Mouse (Mus musculus) intestine, postnatal 0 days (tissue): ENCODE measurements around the gene Tmem165. TPM values are rescaled to one million over a fixed set of nuclear protein-coding genes. Genes with fewer than 3 reads are reported as not detected.

Source experiments
- ATAC-seq: fragments of 200-750 bp; cut with Nextera tagmentation; 2 replicates; pipeline ENCODE4 v1.8.0; 2017; ENCODE audit warnings: mild to moderate bottlenecking, moderate TSS enrichment, moderate library complexity
- H3K27ac ChIP-seq: fragments of 300-500 bp; sonication (generic); 2 replicates; pipeline ENCODE4 v1.5.1; 2014; ENCODE audit warnings: mild to moderate bottlenecking, low read depth, low read length, moderate library complexity
- H3K27me3 ChIP-seq: fragments of 300-500 bp; sonication (generic); replicated peaks from 2 replicates; pipeline ENCODE4 v1.6.1; 2014; ENCODE audit warnings: low read length, mixed read lengths; ENCODE audit not compliant: control insufficient read depth, insufficient read depth
- H3K36me3 ChIP-seq: fragments of 300-500 bp; sonication (generic); 2 replicates; pipeline ENCODE4 v1.6.1; 2014; ENCODE audit warnings: mild to moderate bottlenecking, moderate library complexity; ENCODE audit not compliant: control insufficient read depth, insufficient read depth
- H3K4me1 ChIP-seq: fragments of 300-500 bp; sonication (generic); replicated peaks from 2 replicates; pipeline ENCODE4 v1.6.1; 2014; ENCODE audit warnings: antibody characterized with exemption, low read length, mixed read lengths; ENCODE audit not compliant: control insufficient read depth, insufficient read depth
- H3K4me2 ChIP-seq: fragments of 300-500 bp; sonication (generic); replicated peaks from 2 replicates; pipeline ENCODE4 v1.6.1; 2014; ENCODE audit warnings: low read depth, mild to moderate bottlenecking, moderate library complexity
- H3K4me3 ChIP-seq: fragments of 300-500 bp; sonication (generic); 2 replicates; pipeline ENCODE4 v1.5.1; 2014; ENCODE audit warnings: low read depth, low read length
- H3K9ac ChIP-seq: fragments of 300-500 bp; sonication (generic); 2 replicates; pipeline ENCODE4 v1.6.1; 2014; ENCODE audit warnings: mild to moderate bottlenecking, low read depth, low read length
- H3K9me3 ChIP-seq: fragments of 300-500 bp; sonication (generic); 2 replicates; pipeline ENCODE4 v1.6.1; 2016; ENCODE audit warnings: mixed run types; ENCODE audit not compliant: control insufficient read depth
- CTCF ChIP-seq: sonication (generic); IDR thresholded peaks from 2 replicates; pipeline ENCODE4 v1.5.1; 2016; ENCODE audit warnings: low read depth, mild to moderate bottlenecking, control low read depth, antibody characterized with exemption, moderate library complexity
- WGBS: fragments of 180-500 bp; shearing (Covaris S2); extraction: QIAGEN DNeasy Blood & Tissue Kit; methylation state at CpG from one replicate; pipeline ENCODE4 v1.1.7; 2014; 5-methylcytosine and 5-hydroxymethylcytosine counted together
- polyA plus RNA-seq: library from polyadenylated mRNA; unstranded; fragments of >200 nt; fragmentation: Nextera tagmentation; extraction: Ambion mirVana; gene quantifications from 2 replicates; pipeline ENCODE4 v1.2.1, GENCODE M21; 2015

Gene Tmem165
- polyA plus RNA-seq, 1 experiment from 2014 or later, result 75.9 TPM

DNA sequence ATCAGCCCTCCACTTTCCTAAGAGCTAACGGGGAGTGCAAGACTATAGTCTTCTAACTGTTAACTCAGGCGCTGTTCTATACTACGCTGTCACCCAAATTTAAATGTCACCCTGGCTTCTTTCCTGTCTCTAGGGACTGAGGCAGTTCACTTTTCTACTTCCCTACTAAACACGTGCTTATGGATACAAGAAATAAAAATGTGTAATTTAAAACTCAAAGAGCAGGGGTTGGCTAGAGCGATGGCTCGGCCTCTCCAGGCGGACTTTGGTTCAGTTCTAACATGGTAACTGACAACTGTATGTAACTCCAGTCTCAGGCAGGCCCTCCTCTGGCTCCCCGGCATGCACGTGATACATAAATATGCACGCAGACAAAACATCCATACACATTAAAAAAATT, 60.8 kb downstream of the Tmem165 start:
- no peaks in the 10 kb centered on the region for H3K9me3 ChIP-seq
- no peak overlapping the region for H3K4me3 ChIP-seq
- ATAC-seq, result no peak
- no peak overlapping the region for H3K9ac ChIP-seq
- TF ChIP-seq CTCF, result no peak
- H3K27me3 ChIP-seq, result no peaks in the 10 kb centered on the region
- H3K4me1 ChIP-seq, result no peaks in the 10 kb centered on the region
- H3K36me3 ChIP-seq, result peaks cover 49% of the 10 kb centered on the region
- H3K4me2 ChIP-seq, result no peak overlapping the region
- WGBS, result 93% methylated on average over 10 of the region's 10 CpGs
- no peak overlapping the region for H3K27ac ChIP-seq

DNA sequence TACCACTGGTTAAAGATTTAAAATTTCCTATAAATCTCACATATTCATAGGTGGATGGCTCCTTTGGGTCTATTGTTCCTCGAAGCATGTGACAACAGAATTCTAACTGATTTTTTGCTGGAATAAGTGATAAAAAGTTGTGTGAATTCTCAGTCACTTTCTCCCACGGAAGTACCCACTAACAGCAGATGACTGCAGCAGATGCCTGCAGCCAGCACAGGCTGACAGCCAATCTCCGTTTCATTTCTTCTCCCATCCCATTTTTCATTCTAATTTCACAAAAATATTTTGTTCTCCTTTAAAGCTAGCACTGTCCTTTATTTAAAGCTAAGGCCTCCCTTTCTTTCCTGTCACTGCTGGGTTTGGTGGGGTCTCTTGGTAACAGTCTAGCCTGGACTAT, 61.7 kb downstream of the Tmem165 start:
- TF ChIP-seq CTCF, result no peak
- no peak overlapping the region for H3K4me3 ChIP-seq
- no peaks in the 10 kb centered on the region for H3K4me1 ChIP-seq
- H3K27ac ChIP-seq, result no peak overlapping the region
- H3K9me3 ChIP-seq, result no peaks in the 10 kb centered on the region
- H3K9ac ChIP-seq, result no peak overlapping the region
- peaks cover 39% of the 10 kb centered on the region for H3K36me3 ChIP-seq
- no peaks in the 10 kb centered on the region for H3K27me3 ChIP-seq
- WGBS, result 93% methylated on average over 3 of the region's 3 CpGs
- no peak for ATAC-seq
- H3K4me2 ChIP-seq, result no peak overlapping the region

DNA sequence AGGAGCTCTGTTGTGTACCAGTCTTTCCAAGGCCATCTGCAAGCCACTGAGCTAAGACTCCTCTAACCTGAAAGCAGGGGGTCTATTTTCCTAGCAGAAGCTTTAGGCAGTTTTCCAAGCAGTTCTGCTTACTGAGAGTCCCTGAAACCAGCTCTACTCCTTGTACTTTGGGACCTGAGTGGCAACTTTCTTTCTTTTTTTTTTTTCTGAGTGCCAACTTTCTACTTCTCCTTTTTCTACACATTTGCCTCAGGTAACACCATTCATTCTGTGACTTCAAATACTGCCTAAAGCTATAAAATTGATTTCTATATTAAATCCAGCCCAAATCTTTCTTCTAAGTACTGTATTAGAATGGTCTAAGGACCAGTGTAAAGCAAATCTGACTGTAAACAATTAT, 62.9 kb downstream of the Tmem165 start:
- no peak for TF ChIP-seq CTCF
- no peak overlapping the region for H3K9ac ChIP-seq
- no peak overlapping the region for H3K27ac ChIP-seq
- H3K27me3 ChIP-seq, result no peaks in the 10 kb centered on the region
- H3K4me1 ChIP-seq, result no peaks in the 10 kb centered on the region
- no peak overlapping the region for H3K4me2 ChIP-seq
- no peaks in the 10 kb centered on the region for H3K9me3 ChIP-seq
- H3K36me3 ChIP-seq, result peaks cover 39% of the 10 kb centered on the region
- no peak overlapping the region for H3K4me3 ChIP-seq
- ATAC-seq, result no peak

DNA sequence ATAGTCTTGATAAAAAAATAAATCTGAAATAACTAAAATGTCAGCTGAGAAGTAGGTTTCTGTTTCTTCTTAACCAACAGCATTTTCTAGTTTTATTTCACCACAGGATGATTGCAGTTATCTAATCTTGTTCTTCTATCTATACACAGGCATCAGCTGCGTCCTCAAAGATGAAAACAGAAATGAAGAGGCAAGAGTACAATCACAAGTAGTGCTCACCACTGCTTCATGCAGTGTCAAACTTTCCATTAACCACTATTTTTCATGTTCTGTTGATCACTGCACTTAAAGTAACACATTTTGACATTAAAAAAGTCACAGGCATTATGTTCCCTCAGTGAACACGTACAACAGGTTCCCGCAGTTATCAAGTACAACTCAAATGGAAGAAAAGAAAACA, 67.3 kb downstream of the Tmem165 start:
- TF ChIP-seq CTCF, result no peak
- no peak overlapping the region for H3K4me2 ChIP-seq
- no peak overlapping the region for H3K9ac ChIP-seq
- no peaks in the 10 kb centered on the region for H3K27me3 ChIP-seq
- peaks cover 18% of the 10 kb centered on the region for H3K36me3 ChIP-seq
- no peak overlapping the region for H3K4me3 ChIP-seq
- H3K27ac ChIP-seq, result no peak overlapping the region
- H3K4me1 ChIP-seq, result no peaks in the 10 kb centered on the region
- no peaks in the 10 kb centered on the region for H3K9me3 ChIP-seq
- WGBS, result 85% methylated on average over 3 of the region's 3 CpGs
- ATAC-seq, result no peak

Other genes with a start within 250 kb of the Tmem165 start
- 10.4 and 11.6 TPM in 2 replicates for gene Kdr, start 205.4 kb upstream of the Tmem165 start, polyA plus RNA-seq
- 41.5 and 44.1 TPM in 2 replicates for gene Srd5a3, start 43.6 kb upstream of the Tmem165 start, polyA plus RNA-seq
- 8.2 and 10.5 TPM in 2 replicates for gene Clock, start 120.9 kb downstream of the Tmem165 start, polyA plus RNA-seq
- not detected in 2 replicates for gene Pdcl2, start 147.3 kb downstream of the Tmem165 start, polyA plus RNA-seq
- 5.8 and 7.3 TPM in 2 replicates for gene Nmu, start 179.9 kb downstream of the Tmem165 start, polyA plus RNA-seq